Mouse (Mus musculus) stomach, embryonic 15.5 days (tissue): ENCODE measurements at regions not wholly inside any gene's neighbourhood (a gene's known extent, or its start where the extent isn't known, plus 50 kb on each side); places are given as distances from the start of the nearest gene placed in this dataset.

Source experiments
- ATAC-seq: fragments of 200-750 bp; cut with Nextera tagmentation; 2 replicates; pipeline ENCODE4 v1.8.0; 2017; ENCODE audit warnings: low read depth, moderate number of reproducible peaks, moderate TSS enrichment; ENCODE audit not compliant: insufficient read depth, low FRiP score
- H3K27ac ChIP-seq: fragments of 300-500 bp; sonication (generic); 2 replicates; pipeline ENCODE4 v1.5.1; 2015; ENCODE audit warnings: mild to moderate bottlenecking, inconsistent platforms
- H3K27me3 ChIP-seq: fragments of 300-500 bp; sonication (generic); replicated peaks from 2 replicates; pipeline ENCODE4 v1.6.1; 2015; ENCODE audit warnings: inconsistent platforms
- H3K36me3 ChIP-seq: fragments of 300-500 bp; sonication (generic); 2 replicates; pipeline ENCODE4 v1.6.1; 2015; ENCODE audit warnings: inconsistent platforms
- H3K4me1 ChIP-seq: fragments of 300-500 bp; sonication (generic); 2 replicates; pipeline ENCODE4 v1.6.1; 2015; ENCODE audit warnings: inconsistent platforms
- H3K4me2 ChIP-seq: fragments of 300-500 bp; sonication (generic); 2 replicates; pipeline ENCODE4 v1.6.1; 2015; ENCODE audit warnings: mild to moderate bottlenecking, inconsistent platforms
- H3K4me3 ChIP-seq: fragments of 300-500 bp; sonication (generic); replicated peaks from 2 replicates; pipeline ENCODE4 v1.5.1; 2015; ENCODE audit warnings: inconsistent platforms
- H3K9ac ChIP-seq: fragments of 300-500 bp; sonication (generic); 2 replicates; pipeline ENCODE4 v1.6.1; 2015; ENCODE audit warnings: inconsistent platforms
- H3K9me3 ChIP-seq: fragments of 300-500 bp; sonication (generic); 2 replicates; pipeline ENCODE4 v1.6.1; 2016; ENCODE audit warnings: inconsistent platforms
- WGBS: fragments of 180-500 bp; shearing (Covaris S2); methylation state at CpG from one replicate; pipeline ENCODE4 v1.1.7; 2015; 5-methylcytosine and 5-hydroxymethylcytosine counted together

DNA sequence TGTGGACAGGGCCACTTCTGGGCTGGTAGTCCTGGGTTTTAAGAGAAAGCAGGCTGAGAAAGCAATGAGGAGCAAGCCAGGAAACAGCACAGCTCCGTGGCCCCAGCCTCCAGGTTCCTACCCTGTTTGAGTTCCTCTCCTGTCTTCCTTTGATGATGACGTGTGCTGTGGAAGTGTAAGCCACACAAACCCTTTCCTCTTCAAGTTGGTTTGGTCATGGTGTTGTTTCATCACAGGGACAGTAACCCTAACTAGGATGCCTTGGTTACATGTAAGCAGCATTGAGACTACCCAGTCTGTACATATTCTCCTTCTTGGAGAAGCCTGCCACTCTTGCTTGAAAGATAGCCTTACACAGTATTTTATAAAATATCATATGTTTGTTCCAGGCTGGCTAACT lies 534.8 kb downstream of the Ccdc171 start:
- Histone ChIP-seq H3K9ac (no peak overlapping the region), H3K27ac (no peak overlapping the region), H3K4me2 (no peak overlapping the region), H3K9me3 (no peaks in the 10 kb centered on the region), H3K27me3 (no peaks in the 10 kb centered on the region), H3K4me1 (peaks cover 6% of the 10 kb centered on the region; the same call in 1 of the 2 replicates), H3K36me3 (no peaks in the 10 kb centered on the region), H3K4me3 (no peak overlapping the region)
- no peak for ATAC-seq
- WGBS: 80% methylated on average over 2 of the region's 2 CpGs

DNA sequence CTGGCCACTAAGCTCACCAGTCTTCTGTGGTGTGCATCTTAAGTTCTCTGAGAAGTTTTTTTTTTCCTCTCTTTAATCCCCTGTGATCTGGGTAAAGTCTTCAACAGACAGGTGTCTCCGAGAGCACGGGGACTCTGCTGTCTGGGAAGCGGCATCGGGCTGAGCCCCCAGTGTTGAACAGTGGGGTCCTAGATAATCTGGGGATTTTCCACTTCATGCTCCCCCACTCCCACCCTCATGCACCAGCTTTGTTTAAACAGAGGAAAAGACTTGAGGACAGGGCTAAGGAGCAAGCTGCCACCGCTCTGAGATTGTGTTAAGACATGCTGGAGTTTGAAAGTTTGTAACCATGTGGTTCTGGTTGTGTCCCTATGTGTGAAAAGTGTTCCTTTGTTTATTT lies 538.4 kb downstream of the Ccdc171 start:
- Histone ChIP-seq H3K36me3 (no peaks in the 10 kb centered on the region), H3K9me3 (no peaks in the 10 kb centered on the region), H3K4me1 (peaks cover 9% of the 10 kb centered on the region; the same call in 1 of the 2 replicates), H3K4me2 (no peak overlapping the region), H3K27me3 (no peaks in the 10 kb centered on the region), H3K27ac (no peak overlapping the region), H3K9ac (no peak overlapping the region), H3K4me3 (no peak overlapping the region)
- no peak; the same call in 1 of the 2 replicates for ATAC-seq
- 64% methylated on average over 5 of the region's 5 CpGs for WGBS

GRCm38 (mm10) chr4:84064614-84065456 lies 539.5 kb downstream of the Ccdc171 start:
- H3K36me3 ChIP-seq: no peaks in the 10 kb centered on the region
- H3K27ac ChIP-seq: no peak overlapping the region; the same call in 1 of the 2 replicates
- peaks cover 13% of the 10 kb centered on the region; the same call in 1 of the 2 replicates for H3K4me1 ChIP-seq
- H3K4me3 ChIP-seq: no peak overlapping the region
- 0 out of 2 replicates have a peak, but pooled peaks have one; percentile 9 for ATAC-seq
- 19% methylated on average over 15 of the region's 15 CpGs for WGBS
- no peak overlapping the region for H3K4me2 ChIP-seq
- no peaks in the 10 kb centered on the region for H3K27me3 ChIP-seq
- H3K9ac ChIP-seq: no peak overlapping the region
- H3K9me3 ChIP-seq: no peaks in the 10 kb centered on the region

DNA sequence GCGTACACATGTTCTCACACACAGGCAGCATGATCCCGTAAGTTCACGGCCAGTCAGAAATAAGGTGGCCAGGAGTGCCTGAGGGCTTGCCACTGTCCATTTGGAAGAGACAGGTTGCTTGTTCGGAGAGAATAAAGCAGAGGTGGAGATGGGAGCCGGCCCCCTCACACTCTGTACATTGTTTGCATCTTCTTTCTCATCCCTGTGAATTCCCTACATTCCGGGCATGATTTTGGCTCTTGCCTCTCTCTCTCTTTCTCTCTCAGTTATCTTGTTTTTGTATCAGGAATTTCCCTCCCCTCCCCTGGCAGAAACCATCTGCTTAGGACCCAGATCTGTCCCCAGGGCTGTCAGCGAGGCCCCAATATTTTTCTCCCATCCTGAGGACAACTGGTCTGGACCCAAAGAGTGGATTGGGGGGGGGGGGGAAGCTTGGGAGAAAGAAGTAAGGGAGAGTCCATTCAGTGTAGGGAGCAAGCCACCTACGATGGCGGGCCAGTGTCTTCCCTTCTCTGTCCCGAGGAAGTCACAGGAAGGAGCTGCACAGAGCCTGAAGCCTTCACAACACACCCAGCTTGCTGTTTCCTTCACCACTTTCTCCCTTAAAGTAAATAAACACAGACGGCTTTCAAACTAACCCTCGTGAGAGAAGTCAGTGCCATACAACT lies 540.2 kb downstream of the Ccdc171 start:
- no peak for ATAC-seq
- H3K27me3 ChIP-seq: no peaks in the 10 kb centered on the region
- peaks cover 15% of the 10 kb centered on the region; the same call in 1 of the 2 replicates for H3K4me1 ChIP-seq
- no peak overlapping the region for H3K4me2 ChIP-seq
- no peaks in the 10 kb centered on the region for H3K36me3 ChIP-seq
- H3K27ac ChIP-seq: 0 out of 2 replicates have a peak overlapping the region, but pooled peaks have one; percentile 26
- H3K9ac ChIP-seq: no peak overlapping the region
- 35% methylated on average over 12 of the region's 12 CpGs for WGBS
- no peak overlapping the region for H3K4me3 ChIP-seq
- H3K9me3 ChIP-seq: no peaks in the 10 kb centered on the region

GRCm38 (mm10) chr4:84067931-84068575 lies 542.7 kb downstream of the Ccdc171 start:
- H3K9me3 ChIP-seq: no peaks in the 10 kb centered on the region
- no peak overlapping the region for H3K27ac ChIP-seq
- H3K4me2 ChIP-seq: no peak overlapping the region
- no peaks in the 10 kb centered on the region for H3K27me3 ChIP-seq
- H3K36me3 ChIP-seq: no peaks in the 10 kb centered on the region
- peaks cover 15% of the 10 kb centered on the region; the same call in 1 of the 2 replicates for H3K4me1 ChIP-seq
- 72% methylated on average over 14 of the region's 14 CpGs for WGBS
- no peak overlapping the region for H3K4me3 ChIP-seq
- H3K9ac ChIP-seq: no peak overlapping the region
- ATAC-seq: no peak

- H3K9me3 ChIP-seq: no peaks in the 10 kb centered on the region
- no peak overlapping the region for H3K9ac ChIP-seq
- no peak overlapping the region for H3K4me2 ChIP-seq
- H3K4me3 ChIP-seq: no peak overlapping the region
- H3K36me3 ChIP-seq: no peaks in the 10 kb centered on the region
- no peaks in the 10 kb centered on the region for H3K27me3 ChIP-seq
- H3K27ac ChIP-seq: no peak overlapping the region
- H3K4me1 ChIP-seq: peaks cover 14% of the 10 kb centered on the region; the same call in 1 of the 2 replicates
- WGBS: 32% methylated on average over 11 of the region's 11 CpGs
- ATAC-seq: no peak
Observed at GRCm38 (mm10) chr4:84068947-84069663, 543.8 kb downstream of the Ccdc171 start.

- Histone ChIP-seq H3K4me2 (no peak overlapping the region), H3K4me3 (no peak overlapping the region), H3K9me3 (no peaks in the 10 kb centered on the region), H3K27me3 (no peaks in the 10 kb centered on the region), H3K4me1 (peaks cover 9% of the 10 kb centered on the region; the same call in 1 of the 2 replicates), H3K9ac (no peak overlapping the region), H3K27ac (no peak overlapping the region), H3K36me3 (no peaks in the 10 kb centered on the region)
- 73% methylated on average over 13 of the region's 13 CpGs for WGBS
- ATAC-seq: no peak
Observed at GRCm38 (mm10) chr4:84069681-84070080, 544.3 kb downstream of the Ccdc171 start.

DNA sequence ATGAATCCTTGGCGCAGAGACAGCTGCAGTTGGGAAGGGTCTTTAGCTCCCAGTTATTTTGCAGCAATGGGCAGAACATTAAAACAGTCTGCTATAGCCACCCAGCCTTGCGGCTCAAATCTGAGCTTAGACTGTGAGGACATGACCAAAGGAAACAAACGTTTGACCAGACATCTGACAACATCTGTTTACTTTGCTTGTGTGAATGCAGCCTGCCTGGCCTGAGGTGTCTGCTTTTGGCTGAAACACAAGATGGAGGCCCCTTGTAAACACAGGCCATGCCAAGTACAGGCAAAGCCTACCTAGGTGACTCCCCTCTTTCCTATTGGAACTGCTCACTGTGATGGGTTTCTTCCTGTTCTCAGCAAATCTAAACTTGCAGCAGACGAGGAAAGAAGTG lies 544.7 kb downstream of the Ccdc171 start:
- Histone ChIP-seq H3K9ac (no peak overlapping the region), H3K27ac (peak overlapping the region; percentile 4; the same call in 1 of the 2 replicates), H3K4me3 (no peak overlapping the region), H3K9me3 (no peaks in the 10 kb centered on the region), H3K4me2 (no peak overlapping the region), H3K4me1 (peaks cover 9% of the 10 kb centered on the region; the same call in 1 of the 2 replicates), H3K27me3 (no peaks in the 10 kb centered on the region), H3K36me3 (no peaks in the 10 kb centered on the region)
- ATAC-seq: no peak; the same call in 1 of the 2 replicates
- 49% methylated on average over 4 of the region's 4 CpGs for WGBS

- H3K27ac ChIP-seq: no peak overlapping the region
- no peaks in the 10 kb centered on the region for H3K27me3 ChIP-seq
- 0 out of 2 replicates have a peak, but pooled peaks cover 5% of the 10 kb centered on the region for H3K4me1 ChIP-seq
- no peak overlapping the region for H3K4me3 ChIP-seq
- H3K9me3 ChIP-seq: no peaks in the 10 kb centered on the region
- no peaks in the 10 kb centered on the region for H3K36me3 ChIP-seq
- ATAC-seq: no peak
- H3K9ac ChIP-seq: no peak overlapping the region
- H3K4me2 ChIP-seq: no peak overlapping the region
- WGBS: 61% methylated on average over 5 of the region's 5 CpGs
Observed at GRCm38 (mm10) chr4:84072096-84072495, 546.8 kb downstream of the Ccdc171 start.

DNA sequence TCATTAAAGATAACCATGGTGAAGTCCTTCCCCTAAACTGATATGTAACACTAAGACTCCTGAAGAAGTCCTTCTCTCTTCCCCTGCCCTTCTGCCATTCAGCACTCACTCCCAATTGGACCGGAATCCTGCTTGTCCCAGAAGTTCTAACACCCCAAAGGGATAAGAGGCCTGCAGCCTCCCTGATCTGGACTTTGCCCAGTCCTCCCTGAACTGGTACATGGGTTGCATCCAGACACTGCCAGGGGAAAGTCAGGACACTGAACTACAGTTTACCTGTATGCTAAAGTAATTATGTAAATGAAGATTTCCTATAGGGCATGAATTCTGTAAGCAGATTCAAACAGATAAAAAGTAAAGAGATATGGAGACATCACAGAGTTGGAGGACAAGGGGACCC lies 551.2 kb downstream of the Ccdc171 start:
- H3K9ac ChIP-seq: no peak overlapping the region
- no peak overlapping the region for H3K4me2 ChIP-seq
- H3K36me3 ChIP-seq: no peaks in the 10 kb centered on the region
- H3K27ac ChIP-seq: no peak overlapping the region
- H3K4me3 ChIP-seq: no peak overlapping the region
- 88% methylated on average over 1 of the region's 1 CpGs for WGBS
- H3K4me1 ChIP-seq: no peaks in the 10 kb centered on the region
- no peak for ATAC-seq
- H3K9me3 ChIP-seq: no peaks in the 10 kb centered on the region
- no peaks in the 10 kb centered on the region for H3K27me3 ChIP-seq

DNA sequence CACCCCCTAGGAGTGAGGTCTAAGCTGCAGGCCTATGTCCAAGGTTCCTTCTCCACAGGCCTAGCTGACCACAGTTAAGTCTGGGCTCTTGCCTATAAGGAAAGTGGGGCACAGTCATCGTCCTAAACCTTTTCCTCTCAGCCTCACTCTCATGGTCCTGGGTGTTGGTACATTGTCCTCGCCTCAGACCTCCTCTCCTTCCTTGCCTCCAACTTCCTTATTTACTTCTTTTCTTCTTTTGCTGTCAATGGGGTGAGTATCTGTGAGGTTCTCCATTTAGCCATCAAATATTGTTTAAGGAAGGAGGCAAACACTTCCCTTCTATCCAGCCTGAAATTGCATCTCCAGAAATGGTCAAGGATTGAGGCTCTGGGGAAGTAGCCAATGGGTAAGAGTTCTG lies 554.2 kb downstream of the Ccdc171 start:
- Histone ChIP-seq H3K4me1 (no peaks in the 10 kb centered on the region), H3K27ac (no peak overlapping the region), H3K27me3 (no peaks in the 10 kb centered on the region), H3K4me3 (no peak overlapping the region), H3K9ac (no peak overlapping the region), H3K4me2 (no peak overlapping the region), H3K36me3 (no peaks in the 10 kb centered on the region), H3K9me3 (no peaks in the 10 kb centered on the region)
- 87% methylated on average over 2 of the region's 2 CpGs for WGBS
- no peak for ATAC-seq
